Mouse (Mus musculus): ENCODE measurements around the gene Gtpbp8. TPM values are rescaled to one million over a fixed set of nuclear protein-coding genes. Genes with fewer than 3 reads are reported as not detected.

Gtpbp8 gene
- total RNA-seq (2021) = 10 to 100 TPM; 14.9 to 16.6 TPM
- long read RNA-seq, experiment 1, transcript Gtpbp8-204 (6 exons, 3,415 nt) = major isoform, 19 of 32 reads
- long read RNA-seq, experiment 1, partial matches to known transcripts = 0 of 32 reads
- long read RNA-seq, experiment 1, other reads (novel, unspliced or antisense) = 10 of 32 reads
- long read RNA-seq, experiment 2, transcript Gtpbp8-204 (6 exons, 3,415 nt) = major isoform, 12 of 40 reads
- long read RNA-seq, experiment 2, transcript Gtpbp8-202 (5 exons, 739 nt) = minor isoform, 10 of 40 reads
- long read RNA-seq, experiment 2, partial matches to known transcripts = 2 of 40 reads
- long read RNA-seq, experiment 2, other reads (novel, unspliced or antisense) = 16 of 40 reads

DNA sequence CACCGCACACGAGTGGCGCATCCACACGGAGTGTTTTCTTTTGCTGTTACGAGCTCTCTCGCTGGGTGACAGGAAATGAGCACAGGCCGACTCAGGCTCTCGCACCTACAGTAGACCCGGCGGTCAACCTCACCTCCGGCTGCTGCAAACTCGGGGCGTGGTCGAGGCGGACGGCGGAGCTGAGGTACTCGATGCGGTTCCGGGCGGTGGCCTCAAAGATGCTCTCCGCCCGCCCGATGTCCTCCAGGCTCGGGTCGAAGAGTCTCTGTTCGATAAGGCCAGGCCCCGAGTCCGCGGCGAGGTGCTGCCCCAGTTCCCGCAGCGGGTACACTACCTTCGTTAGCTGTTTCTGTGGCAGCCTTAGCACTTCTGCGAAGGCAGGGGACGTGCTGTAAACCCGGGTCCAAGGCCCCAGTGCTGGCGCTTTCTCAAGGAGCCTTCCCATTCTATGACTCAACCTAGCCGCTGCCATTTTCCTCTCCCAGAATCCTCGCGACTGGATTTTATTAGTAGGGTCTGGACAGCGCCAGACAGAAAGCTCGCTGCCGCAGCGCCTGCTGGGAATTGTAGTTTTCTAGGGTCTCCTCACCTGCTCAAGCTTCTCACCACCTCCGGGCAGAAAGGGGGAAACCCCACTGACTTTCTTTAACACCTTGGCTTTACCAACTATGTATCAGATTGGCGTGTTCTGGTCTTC lies at the start of gene Gtpbp8:
Gene Gtpbp8, minus strand, starts transcription at position 498 of the 697 bp plus-strand sequence.
- peak; percentile 54 to 78 for DNase-seq (ENCODE audit: low spot score in 2 of 2)

DNA sequence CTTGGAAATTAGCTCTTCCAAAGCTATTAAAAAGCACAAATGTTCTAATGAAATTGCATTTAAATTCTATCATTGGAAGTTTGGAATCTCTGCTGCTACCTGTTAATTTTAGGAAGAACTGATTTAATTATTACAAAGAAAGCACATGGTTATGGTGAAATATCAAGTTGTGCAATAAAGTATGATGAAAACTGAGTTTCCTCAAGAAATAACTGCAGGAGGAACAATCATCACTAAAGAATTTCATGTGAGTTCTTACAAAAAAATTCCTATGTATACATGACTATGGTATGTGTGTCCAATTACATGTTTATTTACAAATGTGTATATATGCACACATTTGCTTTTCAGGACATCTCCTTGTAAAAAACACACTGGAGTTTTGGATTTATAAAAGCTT lies 48.3 kb upstream of the Gtpbp8 start:
- no peak for DNase-seq (ENCODE audit: low spot score in 2 of 2)

DNA sequence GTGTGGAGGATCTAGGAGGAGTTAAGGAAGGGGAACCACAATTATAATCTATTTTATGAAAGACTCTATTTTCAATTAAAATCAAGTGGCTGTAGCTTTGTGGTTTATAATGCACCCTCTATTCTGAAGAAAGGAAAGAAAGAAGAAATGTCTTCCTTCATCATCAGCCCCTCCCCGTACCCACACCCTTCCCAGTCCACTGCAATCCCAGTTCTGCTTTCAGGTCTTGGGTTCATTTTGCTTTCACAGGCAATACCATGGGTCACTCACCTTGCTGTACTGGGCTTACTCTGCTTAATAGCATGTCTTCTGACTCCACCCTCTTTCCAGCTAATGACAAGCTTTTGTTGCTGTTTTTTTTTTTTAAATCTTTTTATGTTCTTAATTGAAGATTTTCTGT lies 40.8 kb upstream of the Gtpbp8 start:
- DNase-seq (ENCODE audit: low spot score in 2 of 2) = no peak

DNA sequence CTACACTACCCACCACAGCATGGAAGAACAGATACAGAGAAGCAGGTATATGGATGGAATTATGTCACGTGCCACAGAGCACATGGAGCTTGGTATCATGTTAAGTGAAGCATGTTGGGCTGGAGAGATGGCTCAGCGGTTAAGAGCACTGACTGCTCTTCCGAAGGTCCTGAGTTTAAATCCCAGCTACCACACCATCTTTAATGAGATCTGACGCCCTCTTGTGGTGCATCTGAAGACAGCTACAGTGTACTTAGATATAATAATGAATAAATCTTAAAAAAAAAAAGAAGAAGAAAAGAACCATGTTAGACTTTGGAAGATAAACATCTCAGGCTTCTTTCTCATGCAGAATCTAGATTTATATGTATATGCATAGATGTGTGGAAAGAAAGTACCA lies 34.6 kb upstream of the Gtpbp8 start:
- no peak for DNase-seq (ENCODE audit: low spot score in 2 of 2)

DNA sequence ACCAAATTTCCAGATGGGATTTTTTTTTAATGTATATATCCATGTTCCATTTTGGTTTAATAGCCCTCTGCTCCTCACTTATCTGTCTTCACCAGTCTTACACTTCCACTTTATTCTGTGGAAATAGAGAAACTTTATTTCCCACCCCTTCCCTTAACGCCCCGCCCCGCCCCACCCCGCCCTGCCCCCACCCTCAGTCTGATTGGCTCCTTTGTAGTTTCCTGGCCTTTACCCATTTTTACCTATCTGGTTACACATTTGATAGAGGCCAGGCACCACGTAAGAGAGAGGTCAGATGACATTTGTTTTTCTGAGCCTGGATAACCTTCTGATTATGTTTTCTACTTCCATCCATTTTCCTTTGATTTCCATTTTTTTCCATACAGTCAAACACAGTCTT lies 33.3 kb upstream of the Gtpbp8 start:
- no peak for DNase-seq (ENCODE audit: low spot score in 2 of 2)

DNA sequence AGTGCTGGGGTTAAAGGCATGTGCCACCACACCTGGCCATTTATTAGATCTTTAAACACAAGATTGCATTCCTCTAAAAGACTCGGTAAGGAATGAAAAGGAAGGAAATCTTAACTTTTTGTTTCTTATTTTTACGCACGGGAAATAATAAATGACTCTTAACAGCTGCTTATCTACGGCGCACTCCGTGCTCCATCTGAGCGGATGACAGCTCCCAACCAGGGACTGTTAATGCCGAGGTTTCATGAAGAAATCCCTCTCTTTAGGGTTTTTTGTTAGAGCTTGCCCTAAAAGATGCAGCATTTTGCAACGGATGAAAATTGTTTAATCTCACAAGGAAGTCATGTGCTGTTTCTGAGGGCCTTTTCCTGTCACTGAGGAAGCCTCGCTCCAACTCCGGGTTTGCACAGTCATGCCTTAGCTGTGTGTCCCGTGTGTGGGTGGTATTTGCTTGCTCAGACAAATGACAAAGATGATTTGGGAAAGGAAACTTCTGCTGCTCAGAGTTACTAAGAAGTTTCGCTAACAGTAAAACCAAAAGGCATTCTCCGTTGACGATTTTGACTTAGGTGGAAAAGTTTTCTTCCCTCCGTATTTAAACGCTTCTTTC lies 32.5 kb upstream of the Gtpbp8 start:
- no peak for DNase-seq (ENCODE audit: low spot score in 2 of 2)

DNA sequence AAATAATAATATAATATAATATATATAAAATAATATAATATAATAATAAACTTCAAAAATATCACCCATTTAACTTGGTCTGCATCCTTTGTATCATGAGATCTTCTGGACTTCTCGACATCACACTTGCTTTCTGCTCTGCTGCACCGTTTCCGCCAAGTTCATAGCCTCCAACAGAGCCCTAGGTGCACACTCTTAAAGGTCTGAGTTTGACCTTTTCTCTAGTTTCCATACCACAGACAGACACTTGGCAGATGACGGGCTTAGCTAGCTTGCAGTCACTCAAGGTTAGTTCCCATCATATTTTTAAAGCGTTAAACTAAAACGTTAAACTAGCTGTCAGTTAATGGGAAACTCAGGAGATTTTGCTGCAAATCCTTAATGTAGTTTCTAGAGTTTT lies 28.0 kb upstream of the Gtpbp8 start:
- DNase-seq (ENCODE audit: low spot score in 2 of 2) = no peak

DNA sequence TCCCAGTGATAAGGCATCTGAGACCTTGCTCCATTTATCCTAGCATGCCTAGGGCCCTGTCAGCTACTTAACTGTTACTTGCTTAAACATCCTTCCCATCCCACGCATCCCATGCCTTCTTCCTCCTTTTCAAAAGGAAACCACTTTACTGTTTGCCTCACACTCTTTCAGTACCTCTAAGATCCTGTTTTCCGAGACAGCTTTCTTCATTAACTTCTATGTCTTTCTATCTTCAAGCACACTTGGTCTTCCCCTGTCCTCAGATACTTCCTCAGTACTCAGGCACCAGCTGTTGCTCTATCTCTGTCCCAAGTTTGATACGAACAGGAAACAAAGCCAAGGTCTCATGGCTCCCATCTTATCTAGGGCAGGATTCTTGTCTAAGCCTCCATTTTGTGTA lies 27.5 kb upstream of the Gtpbp8 start:
- no peak for DNase-seq (ENCODE audit: low spot score in 2 of 2)

DNA sequence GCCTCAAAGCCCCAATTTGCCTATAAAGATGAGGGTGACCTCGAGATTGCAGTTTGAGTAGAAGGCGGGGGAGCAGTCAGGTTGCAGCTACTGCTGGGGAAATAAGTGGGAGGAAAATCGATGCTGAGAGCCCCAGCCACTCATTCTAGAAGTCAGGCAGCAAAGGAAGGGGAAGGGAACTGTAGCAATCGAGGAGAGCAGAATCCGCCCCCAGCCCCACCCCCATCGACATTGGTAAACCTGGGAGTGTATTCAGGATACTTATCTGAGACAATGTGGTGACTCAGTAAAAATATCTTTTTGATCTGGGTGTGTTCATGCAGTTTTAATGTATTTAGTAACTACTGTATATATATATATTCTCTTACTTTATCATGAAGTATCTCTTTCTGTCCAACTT lies 26.4 kb upstream of the Gtpbp8 start:
- DNase-seq (ENCODE audit: low spot score in 2 of 2) = no peak

DNA sequence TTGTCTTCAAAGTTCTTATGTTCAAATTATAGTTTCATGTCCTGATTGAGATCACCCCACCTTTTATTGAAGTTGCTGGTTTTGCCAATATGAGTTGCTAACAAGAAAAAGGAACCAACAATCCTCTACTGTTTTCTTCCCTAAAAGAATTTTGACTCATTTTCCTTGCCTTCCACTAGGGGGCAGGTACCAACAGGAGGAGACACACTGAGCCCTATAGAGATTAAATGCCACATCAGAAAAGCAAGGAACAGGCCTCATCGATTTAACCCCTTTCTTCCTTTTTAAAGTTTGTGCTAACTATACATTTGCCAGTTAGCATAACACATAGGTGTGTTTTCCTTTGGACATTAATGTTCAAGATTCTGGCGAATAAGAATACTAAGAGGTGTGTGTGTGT lies 21.8 kb upstream of the Gtpbp8 start:
- no peak for DNase-seq (ENCODE audit: low spot score in 2 of 2)

DNA sequence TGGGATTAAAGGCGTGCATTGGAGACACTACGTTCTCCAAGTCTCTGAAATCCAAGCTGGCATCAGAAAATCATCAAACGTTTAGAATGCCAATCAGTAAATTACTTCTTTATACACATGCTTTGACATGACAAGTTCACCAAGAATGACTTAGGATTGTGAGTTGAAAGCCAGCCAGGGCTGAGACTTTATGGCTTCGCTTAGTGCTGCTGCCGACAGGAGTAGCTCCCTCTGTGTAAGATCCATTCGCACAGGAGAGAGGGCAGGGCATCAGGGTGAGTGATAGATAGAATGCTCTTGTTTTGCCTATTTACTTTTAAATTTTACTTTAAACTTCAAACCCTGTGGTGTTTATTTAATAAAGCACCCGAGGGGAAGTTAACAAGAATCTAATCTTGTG lies 21.3 kb upstream of the Gtpbp8 start:
- DNase-seq (ENCODE audit: low spot score in 2 of 2) = no peak

DNA sequence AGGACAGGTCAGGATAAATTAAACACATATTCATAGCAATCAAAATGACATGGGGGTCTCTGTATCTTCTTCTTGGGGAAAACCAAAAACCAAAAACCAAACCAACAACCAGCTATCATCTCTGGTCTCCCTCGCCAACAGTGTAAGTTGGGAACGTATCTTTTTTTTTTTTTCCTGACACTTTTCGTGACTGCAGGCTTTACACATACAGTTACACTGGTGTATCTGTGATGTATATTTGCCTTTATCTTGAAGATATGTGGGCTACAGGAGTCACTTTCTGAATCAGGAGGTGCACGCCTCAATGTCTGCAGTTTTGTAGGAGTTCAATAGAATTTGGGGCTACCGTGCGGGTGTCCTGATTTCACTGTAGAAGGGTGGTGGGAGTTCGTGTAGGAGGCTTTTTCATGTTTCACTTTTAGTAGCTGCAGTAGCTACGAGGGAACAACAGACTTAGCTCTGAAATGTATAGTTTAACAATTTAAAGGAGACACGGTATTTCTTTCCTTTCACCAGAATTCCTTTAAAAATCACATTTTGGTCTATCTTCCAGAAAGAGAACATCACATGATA lies 20.2 kb upstream of the Gtpbp8 start:
- DNase-seq (ENCODE audit: low spot score in 2 of 2) = no peak

DNA sequence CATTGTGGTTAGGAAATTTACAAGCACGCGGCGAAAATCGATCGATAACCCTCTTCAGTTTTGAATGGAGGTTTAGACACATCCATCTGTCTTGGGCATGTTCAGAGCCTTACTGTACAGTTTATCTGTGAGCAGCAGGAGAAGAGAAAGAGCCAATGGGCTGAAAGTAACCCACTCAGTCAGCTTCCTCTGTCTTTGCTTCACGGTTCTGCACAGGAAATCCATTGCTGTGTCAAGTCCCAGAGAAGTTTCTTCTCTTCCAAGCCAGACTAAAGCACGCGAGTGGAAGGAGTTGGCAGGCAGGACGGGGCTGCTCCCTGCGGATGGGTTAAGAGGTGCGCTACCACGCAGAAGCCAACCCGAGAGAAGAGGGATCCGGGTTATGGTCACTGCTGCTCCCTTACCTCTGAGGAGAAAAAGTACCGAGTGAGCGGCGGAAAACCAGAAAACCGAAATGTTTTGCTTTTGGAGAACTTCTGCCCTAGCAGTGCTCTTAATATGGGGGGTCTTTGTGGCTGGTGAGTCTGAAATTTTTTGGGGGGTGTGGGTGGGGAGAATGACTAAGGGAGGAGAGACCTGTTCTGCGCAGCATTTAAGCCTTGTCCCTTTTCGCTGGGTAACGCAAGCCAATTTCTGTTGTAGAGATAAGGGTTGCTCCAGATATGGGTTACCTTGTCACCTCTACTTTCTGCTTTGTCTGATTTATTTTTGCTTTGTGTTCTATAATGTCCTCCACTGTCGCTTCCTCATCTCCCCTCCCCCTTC lies 19.6 kb upstream of the Gtpbp8 start, which contains the start of gene Cd200r1:
Gene Cd200r1, plus strand, starts transcription at position 182 of the 765 bp plus-strand sequence.
- no peak for DNase-seq (ENCODE audit: low spot score in 2 of 2)

DNA sequence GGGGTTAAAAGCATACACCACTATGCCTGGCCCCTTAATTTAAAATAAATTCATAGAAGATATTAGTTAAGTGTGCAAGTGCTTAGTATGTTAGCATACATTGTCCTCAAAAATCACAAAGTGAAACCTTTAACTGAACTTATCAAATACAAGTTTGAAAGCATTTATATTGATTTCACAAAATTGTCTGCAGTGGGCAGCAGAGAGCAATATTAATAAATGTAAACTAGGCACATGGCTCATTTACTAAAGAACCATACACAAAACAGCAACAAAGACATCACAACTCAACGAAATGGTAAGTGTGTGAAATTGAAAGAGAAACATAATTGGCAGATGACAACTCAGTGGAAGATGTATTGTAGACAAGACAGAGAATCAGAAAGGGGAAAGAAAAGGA lies 15.6 kb upstream of the Gtpbp8 start:
- DNase-seq (ENCODE audit: low spot score in 2 of 2) = no peak

DNA sequence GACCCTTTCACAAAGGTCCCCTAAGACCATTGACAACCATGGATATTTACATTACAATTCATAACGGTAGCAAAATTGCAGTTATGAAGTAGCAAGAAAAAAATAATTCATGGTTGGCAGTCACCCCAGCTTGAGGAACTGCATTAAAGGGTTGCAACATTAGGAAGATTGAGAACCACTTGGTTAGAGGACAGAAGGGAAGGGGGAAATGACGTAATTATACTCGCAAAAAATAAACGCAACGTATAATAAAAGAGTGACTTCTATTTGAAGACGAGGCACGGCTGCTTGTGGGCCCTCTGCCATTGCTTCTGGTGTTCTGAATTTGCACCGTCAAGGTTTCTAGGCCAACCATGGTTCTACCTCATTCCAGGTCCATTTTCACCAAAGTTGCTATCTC lies 11.5 kb upstream of the Gtpbp8 start:
- no peak for DNase-seq (ENCODE audit: low spot score in 2 of 2)

DNA sequence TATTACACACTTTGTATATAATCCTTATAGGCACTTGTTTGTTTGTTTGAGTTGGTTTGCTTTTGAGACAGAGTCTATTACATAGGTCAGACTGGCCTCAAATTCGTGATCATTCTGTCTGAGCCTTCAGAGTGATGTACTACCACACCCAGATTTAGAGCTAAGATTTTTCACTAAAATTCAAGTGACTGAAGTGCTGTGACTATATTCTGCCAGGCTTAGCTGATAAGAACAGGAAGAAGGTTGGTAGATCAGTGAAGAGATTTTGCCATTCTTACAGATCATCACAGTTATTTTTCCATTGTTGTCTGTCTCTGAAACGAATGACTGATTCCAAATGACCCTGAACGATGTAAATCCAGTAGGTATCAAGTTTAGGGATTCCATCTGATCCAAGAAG lies 1.8 kb upstream of the Gtpbp8 start:
- no peak for DNase-seq (ENCODE audit: low spot score in 2 of 2)

DNA sequence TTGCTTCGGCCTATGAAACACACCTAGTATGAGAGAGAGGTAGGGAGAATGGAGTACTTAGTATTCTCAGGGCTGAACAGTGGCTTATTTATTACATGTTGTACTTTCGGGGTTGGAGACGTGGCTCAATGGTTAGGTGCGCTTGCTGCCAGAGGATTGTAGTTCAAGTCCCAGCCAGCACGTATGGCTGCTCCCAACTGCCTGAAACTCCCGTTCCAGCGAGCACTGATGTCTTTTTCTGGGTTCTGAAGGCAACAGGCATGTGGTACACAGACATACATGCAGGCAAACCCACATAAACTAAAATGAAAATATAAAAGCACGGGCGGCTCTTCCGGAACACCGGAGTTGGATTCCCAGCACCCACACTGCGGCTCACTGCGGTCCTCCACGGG lies 695 bp downstream of the Gtpbp8 start:
- peak in 1 of 2 experiments; percentile 12 for DNase-seq (ENCODE audit: low spot score in 2 of 2)

DNA sequence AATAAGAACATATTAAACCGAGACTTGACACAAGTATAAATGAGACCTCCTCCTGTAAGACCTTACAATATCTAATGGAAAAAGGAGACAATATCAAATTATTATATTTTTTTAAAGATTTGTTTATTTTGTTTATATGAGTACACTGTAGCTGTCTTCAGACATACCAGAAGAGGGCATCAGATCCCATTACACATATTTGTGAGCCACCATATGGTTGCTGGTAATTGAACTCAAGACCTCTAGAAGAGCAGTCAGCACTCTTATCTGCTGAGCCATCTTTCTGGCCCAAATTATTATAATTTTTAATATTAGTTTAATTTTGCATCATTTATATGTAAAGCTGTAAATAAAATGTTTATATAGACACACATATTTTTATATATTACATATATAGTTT lies 3.4 kb downstream of the Gtpbp8 start:
- no peak for DNase-seq (ENCODE audit: low spot score in 2 of 2)

DNA sequence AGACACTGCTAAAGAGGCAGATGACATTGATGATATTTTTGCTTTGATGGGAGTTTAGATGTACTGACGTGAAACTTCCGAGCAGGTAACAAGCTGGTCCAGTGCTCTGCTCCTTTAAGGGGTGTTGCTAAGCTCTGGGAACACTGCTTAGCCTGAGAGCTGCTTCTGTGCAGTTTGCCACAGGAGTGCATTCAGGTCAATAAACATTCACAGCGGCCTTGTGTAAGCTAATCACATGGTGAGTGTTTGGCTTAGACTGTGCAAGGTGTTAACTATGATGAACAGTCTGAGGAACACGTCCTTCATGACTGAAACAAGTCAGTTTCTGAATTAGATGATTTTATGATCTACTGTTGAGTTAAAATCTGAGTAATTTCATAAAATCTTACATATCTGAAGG lies 10.0 kb downstream of the Gtpbp8 start:
- DNase-seq (ENCODE audit: low spot score in 2 of 2) = no peak

DNA sequence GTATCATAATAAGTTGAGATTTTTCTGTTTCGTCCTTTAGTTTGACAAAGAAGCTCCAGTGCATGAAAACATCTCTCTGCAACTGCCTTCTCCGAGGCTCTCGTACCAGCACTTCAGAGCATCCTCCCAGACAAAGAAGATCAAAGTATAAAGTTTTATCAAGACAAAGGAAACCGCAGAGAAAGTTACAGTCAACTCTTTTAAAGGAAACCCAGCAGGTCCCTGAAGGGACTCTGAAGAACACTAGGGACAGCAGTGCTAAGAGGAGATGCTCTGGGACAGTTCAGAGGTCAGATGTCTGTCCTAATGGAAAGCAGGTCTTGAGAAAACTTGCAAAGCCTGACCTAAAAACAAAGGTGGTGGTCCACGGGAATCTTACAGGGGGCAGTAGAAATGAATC lies 10.5 kb downstream of the Gtpbp8 start:
- DNase-seq (ENCODE audit: low spot score in 2 of 2) = no peak

DNA sequence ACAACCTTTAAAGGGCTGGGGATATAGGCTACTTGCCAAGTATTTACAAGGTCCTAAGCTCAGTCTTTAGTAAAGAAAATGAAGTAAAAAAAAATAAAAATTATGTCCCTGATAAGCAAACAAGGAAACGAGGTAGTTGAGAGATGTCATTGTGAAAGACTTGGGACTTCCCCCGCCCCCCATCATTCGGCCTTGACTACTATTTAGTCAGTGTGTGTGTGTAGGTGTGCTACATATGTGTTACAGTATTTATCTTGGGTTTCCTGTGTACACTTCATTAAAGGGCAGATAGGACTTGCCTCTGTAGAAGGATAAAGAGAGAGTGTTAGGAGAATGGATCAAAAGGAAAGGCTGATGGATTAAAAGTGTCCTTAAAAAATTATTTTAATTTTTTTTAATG lies 12.1 kb downstream of the Gtpbp8 start:
- DNase-seq (ENCODE audit: low spot score in 2 of 2) = no peak
